Mouse (Mus musculus): ENCODE data around the gene Preb. TPM values are rescaled to one million over a fixed set of nuclear protein-coding genes. Genes with fewer than 3 reads are reported as not detected.

Preb gene
- polyA plus RNA-seq, 1 experiment from 2014 or later: 139 TPM

DNA sequence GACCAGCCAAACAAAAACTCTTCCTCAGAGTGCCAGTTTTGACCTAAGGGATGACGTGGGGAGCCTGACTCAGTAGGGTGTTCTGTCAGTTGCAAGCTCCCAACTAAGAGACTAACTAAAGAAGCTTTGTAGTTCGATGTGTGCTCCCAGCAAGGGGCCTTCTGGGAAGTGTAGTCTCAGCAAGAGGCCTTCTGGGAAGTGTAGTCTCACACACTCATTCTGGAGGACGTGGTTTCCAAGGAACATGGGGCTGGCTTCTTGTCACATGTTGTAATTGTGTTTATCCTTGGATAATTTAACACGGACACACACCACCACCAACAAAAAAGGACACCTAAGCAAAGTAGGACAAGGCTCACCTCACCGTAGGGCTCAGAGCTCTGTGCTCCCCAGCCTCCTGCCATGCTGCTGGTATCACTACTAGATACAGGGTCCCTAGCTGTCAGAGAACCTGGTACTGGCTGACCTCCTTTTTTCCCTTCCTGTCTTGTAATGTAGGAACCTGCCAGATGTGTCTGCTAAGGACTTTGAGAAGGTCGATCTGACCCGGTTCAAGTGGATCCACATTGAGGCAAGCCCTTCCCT, 32.1 kb downstream of the Preb start:
- Histone ChIP-seq H3K36me3 (no peaks in the 10 kb centered on the region), H3K27ac (no peak overlapping the region), H3K4me3 (0 out of 2 replicates have a peak overlapping the region, but pooled peaks have one; percentile 23), H3K9me3 (replicated peaks) (no peaks in the 10 kb centered on the region), H3K4me1 (peaks cover 1% of the 10 kb centered on the region), H3K27me3 (ENCODE audit: low read depth, poor library complexity, severe bottlenecking) (no peaks in the 10 kb centered on the region)
- 49% methylated on average over 7 of the region's 7 CpGs for WGBS
- DNase-seq (ENCODE audit: low spot score): no peak

DNA sequence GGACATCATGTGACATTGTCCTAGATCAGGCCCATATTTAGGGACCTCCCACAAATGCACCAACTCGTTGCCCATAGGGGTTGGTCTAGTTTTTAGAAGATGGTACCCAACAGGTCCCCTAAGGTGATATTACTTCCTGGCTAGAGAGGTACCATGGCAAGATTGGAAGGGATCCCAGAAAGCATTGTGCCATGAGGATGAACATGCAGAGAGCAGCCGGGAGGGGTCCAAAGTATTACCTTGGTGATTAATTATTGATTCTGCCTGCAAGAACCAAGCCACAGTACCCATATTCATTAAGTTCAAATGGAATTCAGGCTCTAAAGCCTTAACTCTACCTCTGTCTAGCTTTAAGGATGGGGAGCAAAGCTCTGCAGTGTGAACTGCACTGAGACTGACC, 34.1 kb downstream of the Preb start:
- Histone ChIP-seq H3K4me3 (no peak overlapping the region), H3K27me3 (ENCODE audit: low read depth, poor library complexity, severe bottlenecking) (no peaks in the 10 kb centered on the region), H3K27ac (no peak overlapping the region), H3K4me1 (peaks cover 21% of the 10 kb centered on the region), H3K36me3 (peaks cover 2% of the 10 kb centered on the region), H3K9me3 (replicated peaks) (no peaks in the 10 kb centered on the region)
- 88% methylated on average over 2 of the region's 2 CpGs for WGBS
- DNase-seq (ENCODE audit: low spot score): no peak

DNA sequence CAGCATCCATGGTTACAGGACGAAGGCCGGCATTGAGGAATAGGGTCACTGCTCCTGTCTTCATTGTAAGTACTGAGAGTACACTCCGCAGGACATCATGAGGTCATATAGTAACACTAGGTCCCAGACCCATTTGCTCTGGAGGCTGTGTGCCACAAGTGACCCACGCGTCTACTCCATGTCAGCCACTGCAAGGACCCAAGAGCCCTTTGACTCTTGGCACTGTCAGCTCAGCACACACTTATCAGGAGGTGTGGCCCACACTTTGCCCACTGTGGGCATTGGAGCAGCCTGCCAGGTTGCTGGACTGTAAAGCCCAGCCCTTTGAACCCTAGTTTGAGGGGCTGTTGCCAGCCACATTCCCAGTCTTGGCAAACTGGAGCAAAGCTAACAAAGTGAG, 34.9 kb downstream of the Preb start:
- Histone ChIP-seq H3K36me3 (peaks cover 10% of the 10 kb centered on the region), H3K4me1 (peaks cover 29% of the 10 kb centered on the region), H3K27me3 (ENCODE audit: low read depth, poor library complexity, severe bottlenecking) (no peaks in the 10 kb centered on the region), H3K4me3 (no peak overlapping the region), H3K9me3 (replicated peaks) (no peaks in the 10 kb centered on the region), H3K27ac (no peak overlapping the region)
- DNase-seq (ENCODE audit: low spot score): no peak
- 90% methylated on average over 5 of the region's 5 CpGs for WGBS

DNA sequence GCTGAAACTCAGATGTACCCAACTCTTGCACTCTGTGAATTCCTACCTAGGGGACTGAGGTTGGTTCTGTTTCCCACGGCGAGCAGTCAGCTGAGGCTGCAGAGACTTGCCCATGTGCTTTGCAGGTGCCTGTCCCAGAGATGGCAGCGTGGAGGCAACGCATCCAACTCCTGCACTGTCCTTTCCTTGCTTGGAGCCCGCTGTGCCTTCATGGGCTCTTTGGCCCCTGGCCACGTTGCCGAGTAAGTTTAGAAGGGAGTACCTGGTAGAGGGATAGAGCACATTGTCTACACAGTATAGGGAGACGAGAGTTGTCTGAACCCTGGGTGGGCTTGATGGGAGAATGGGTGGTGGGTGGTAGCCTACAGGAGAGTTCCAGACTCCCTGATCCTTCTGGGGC, 35.5 kb downstream of the Preb start:
- Histone ChIP-seq H3K9me3 (replicated peaks) (no peaks in the 10 kb centered on the region), H3K36me3 (peaks cover 16% of the 10 kb centered on the region), H3K4me3 (no peak overlapping the region), H3K27me3 (ENCODE audit: low read depth, poor library complexity, severe bottlenecking) (no peaks in the 10 kb centered on the region), H3K4me1 (peaks cover 33% of the 10 kb centered on the region), H3K27ac (no peak overlapping the region)
- 84% methylated on average over 8 of the region's 8 CpGs for WGBS
- DNase-seq (ENCODE audit: low spot score): no peak

DNA sequence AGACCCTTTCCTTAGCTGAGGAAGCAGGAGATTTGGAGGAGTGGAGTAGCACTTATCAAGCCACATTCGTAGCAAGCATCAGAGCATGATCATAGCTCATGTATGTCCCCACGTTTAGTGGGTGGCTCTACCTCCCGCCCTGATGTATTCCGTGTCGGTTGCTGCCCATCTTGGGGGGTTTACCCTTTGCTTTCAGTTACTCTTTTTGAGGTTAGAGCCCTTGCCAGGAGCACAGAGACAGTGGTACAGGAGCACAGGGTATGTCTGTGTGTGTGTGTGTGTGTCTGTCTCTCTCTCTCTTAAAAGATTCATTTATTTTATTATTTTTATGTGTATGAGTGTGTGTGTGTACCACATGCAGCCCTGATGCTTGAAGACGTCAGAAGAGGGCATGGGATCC, 37.0 kb downstream of the Preb start:
- WGBS: 88% methylated on average over 6 of the region's 6 CpGs

DNA sequence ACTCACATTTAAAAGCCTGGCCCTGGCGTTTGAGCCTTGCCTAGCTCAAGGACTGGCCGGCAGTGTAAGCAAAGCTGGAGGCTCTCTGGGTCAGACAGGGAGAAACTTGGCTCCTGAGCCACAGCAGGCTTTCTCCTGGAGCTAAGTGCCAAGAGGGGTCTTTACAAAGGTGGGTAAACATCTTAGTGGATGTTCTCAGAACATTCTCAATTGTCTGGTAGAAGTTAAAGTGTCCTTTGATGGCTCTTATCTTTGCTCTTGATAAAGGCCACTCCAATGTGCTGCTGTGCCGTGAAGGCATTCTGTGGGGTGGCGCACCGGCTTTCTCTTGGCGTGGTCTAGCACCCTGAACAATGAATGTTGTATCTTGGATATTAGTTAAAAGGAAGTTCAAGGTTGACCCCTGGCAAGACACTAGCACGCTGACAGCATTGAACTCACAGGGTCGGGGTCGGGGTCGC, 37.5 kb downstream of the Preb start:
- Histone ChIP-seq H3K36me3 (peaks cover 36% of the 10 kb centered on the region), H3K9me3 (replicated peaks) (no peaks in the 10 kb centered on the region), H3K4me1 (peaks cover 49% of the 10 kb centered on the region), H3K27ac (peak overlapping the region; percentile 83), H3K4me3 (peak overlapping the region; percentile 59), H3K27me3 (ENCODE audit: low read depth, poor library complexity, severe bottlenecking) (no peaks in the 10 kb centered on the region)
- DNase-seq (ENCODE audit: low spot score): no peak
- 76% methylated on average over 10 of the region's 10 CpGs for WGBS

More for the DNA sequence above, 37.0 kb downstream of the Preb start:
- no peak overlapping the region for H3K27ac ChIP-seq
- H3K4me1 ChIP-seq: peaks cover 44% of the 10 kb centered on the region
- H3K36me3 ChIP-seq: peaks cover 31% of the 10 kb centered on the region
- no peaks in the 10 kb centered on the region for H3K27me3 ChIP-seq (ENCODE audit: low read depth, poor library complexity, severe bottlenecking)
- H3K9me3 ChIP-seq (replicated peaks): no peaks in the 10 kb centered on the region
- DNase-seq (ENCODE audit: low spot score): no peak
- no peak overlapping the region for H3K4me3 ChIP-seq

DNA sequence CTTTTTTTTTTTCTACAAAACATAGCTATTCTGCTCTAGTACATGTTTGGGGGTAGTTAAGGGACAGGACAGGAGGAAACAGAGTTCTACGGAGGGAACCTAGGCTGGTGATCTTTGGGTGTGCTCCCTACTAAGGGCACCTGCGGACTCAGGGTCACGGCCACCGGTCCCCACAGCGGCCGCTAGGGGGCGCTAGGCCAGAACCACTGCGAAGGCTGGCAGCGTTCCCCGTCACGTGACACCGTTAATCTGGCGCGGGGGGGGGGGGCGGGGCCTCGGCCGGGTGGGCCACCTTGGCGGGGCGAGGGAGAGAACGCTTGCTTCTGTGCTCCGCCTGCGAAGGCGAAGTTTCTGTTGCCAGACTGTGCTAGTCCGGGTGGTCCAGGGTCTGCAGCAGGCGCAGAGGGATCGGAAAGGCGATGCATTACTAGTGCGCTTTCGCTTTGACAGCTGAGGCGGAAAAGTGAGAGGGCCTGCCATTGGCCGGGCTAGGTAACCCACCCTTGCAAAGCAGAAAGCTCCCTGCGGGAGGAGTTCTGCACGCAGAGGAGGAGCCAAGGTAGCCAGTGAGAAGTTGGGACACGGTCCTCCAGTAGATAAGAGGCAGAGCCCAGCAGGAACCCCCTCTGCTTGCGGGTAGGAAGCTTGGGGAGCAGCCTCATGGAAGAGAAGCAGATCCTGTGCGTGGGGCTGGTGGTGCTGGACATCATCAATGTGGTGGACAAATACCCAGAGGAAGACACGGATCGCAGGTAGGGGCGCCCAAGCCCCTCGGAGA, 38.7 kb downstream of the Preb start, which contains the start of gene Khk:
Gene Khk, plus strand, starts transcription at position 176 of the 778 bp plus-strand sequence.
- Histone ChIP-seq H3K4me3 (peak within 1 kb of the TSS; percentile 59), H3K4me1 (peaks cover 61% of the 10 kb centered on the region), H3K27ac (peak within 1 kb of the TSS; percentile 83), H3K36me3 (peaks cover 48% of the 10 kb centered on the region), H3K27me3 (ENCODE audit: low read depth, poor library complexity, severe bottlenecking) (no peaks in the 10 kb centered on the region), H3K9me3 (replicated peaks) (no peaks in the 10 kb centered on the region)
- DNase-seq (ENCODE audit: low spot score): peak; percentile 99
- WGBS: 1% methylated on average over 39 of the region's 40 CpGs

DNA sequence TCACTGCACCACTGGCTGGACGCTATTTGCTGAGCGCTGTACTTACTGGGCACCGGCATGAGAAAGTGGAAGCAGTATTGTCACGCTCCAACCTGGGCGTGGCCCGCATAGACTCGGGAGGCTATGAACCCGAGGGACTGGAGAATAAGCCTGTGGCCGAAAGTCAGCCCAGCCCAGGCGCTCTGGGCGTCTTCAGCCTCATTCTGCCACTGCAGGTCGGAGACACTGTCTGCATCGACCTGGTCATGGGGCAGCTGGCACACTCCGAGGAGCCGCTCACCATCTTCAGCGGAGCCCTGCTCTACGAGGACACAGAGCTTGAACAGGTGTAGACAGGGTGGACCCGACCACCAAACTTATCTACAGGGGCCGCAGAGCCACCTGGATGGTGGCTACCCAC, 39.5 kb downstream of the Preb start:
- no peaks in the 10 kb centered on the region for H3K9me3 ChIP-seq (replicated peaks)

DNA sequence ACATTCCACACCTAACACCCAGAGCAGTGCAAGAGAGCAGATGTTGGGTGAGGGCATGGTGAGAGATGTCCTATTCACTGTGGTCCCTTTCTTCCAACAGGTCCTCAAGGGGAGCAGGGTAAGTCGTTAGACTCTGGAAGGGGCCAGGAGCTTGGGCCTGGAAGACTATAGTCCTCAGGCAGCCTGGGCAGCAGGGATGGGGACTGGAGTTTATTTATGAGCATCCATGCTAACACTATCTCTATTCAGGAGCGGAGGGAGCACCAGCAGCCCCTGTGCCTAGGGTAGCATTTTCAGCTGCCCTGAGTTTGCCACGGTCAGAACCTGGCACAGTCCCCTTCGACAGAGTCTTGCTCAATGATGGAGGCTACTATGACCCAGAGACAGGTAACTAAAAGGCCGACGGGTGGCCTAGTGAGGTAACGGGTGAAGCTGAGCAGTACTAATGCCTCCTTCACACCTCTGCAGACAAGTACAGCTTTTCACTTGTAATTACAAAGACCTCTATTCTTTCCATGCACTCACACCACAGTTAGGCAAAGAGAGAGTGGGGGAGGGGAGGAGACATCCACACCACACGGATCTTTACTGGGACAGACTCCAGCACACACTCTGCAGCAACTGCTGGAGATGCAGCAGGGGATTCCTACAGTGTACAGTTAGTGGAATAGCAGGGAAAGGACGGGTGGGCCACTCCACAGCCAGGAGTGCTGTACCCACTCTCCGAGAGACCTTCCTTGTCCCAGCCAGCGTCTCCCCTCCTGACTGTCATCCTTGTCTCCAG, 40.1 kb downstream of the Preb start:
- Histone ChIP-seq H3K4me1 (peaks cover 75% of the 10 kb centered on the region), H3K4me3 (0 out of 2 replicates have a peak overlapping the region, but pooled peaks have one; percentile 59), H3K27ac (peak overlapping the region; percentile 36; the same call in 1 of the 2 replicates), H3K9me3 (replicated peaks) (no peaks in the 10 kb centered on the region), H3K27me3 (ENCODE audit: low read depth, poor library complexity, severe bottlenecking) (no peaks in the 10 kb centered on the region), H3K36me3 (peaks cover 57% of the 10 kb centered on the region)
- DNase-seq (ENCODE audit: low spot score): no peak
- 73% methylated on average over 11 of the region's 11 CpGs for WGBS

More for the DNA sequence above, 39.5 kb downstream of the Preb start:
- 67% methylated on average over 19 of the region's 19 CpGs for WGBS
- Histone ChIP-seq H3K4me3 (peak overlapping the region; percentile 59; the same call in 1 of the 2 replicates), H3K27me3 (ENCODE audit: low read depth, poor library complexity, severe bottlenecking) (no peaks in the 10 kb centered on the region), H3K27ac (peak overlapping the region; percentile 36; the same call in 1 of the 2 replicates), H3K36me3 (peaks cover 51% of the 10 kb centered on the region), H3K4me1 (peaks cover 69% of the 10 kb centered on the region)
- no peak for DNase-seq (ENCODE audit: low spot score)

DNA sequence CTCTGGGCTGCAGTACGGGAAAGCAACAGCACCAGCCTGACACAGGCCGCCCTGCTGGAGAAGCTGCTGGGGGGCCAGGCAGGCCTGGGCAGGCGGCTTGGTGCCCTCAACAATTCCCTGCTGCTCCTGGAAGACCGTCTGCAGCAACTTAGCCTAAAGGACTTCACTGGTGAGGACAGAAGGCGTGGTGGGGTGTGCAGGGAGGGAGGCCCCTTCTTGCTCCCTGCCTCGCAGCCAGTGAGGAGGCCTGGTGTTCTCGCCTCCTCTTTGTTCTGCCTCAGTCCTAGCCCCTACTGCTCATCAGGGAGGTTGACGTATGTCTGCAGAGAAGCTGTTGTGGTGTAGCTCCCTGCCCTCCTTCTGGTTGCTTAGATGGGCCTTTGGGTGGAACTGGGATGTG, 41.5 kb downstream of the Preb start:
- Histone ChIP-seq H3K27ac (no peak overlapping the region), H3K4me3 (no peak overlapping the region; the same call in 1 of the 2 replicates), H3K9me3 (replicated peaks) (no peaks in the 10 kb centered on the region), H3K4me1 (peaks cover 88% of the 10 kb centered on the region), H3K27me3 (ENCODE audit: low read depth, poor library complexity, severe bottlenecking) (no peaks in the 10 kb centered on the region), H3K36me3 (peaks cover 61% of the 10 kb centered on the region)
- 80% methylated on average over 8 of the region's 8 CpGs for WGBS
- no peak for DNase-seq (ENCODE audit: low spot score)

DNA sequence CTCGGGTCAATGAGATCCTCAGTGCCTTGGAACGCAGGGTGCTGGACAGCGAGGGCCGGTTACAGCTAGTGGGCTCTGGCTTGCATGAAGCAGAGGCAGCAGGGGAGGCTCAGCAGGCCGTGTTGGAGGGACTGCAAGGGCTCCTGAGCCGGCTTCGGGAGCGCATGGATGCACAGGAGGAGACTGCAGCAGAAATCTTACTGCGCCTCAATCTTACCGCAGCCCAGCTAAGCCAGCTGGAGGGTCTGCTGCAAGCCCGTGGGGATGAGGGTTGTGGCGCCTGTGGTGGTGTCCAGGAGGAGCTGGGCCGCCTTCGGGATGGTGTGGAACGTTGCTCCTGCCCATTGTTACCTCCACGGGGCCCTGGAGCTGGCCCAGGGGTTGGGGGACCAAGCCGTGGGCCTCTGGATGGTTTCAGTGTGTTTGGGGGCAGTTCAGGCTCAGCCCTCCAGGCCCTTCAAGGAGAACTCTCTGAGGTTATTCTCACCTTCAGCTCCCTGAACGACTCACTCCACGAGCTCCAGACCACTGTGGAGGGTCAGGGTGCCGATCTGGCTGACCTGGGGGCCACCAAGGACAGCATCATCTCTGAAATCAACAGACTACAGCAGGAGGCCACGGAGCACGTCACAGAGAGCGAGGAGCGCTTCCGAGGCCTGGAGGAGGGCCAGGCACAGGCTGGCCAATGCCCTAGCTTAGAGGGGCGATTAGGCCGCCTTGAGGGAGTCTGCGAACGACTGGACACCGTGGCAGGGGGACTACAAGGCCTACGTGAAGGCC, 42.1 kb downstream of the Preb start:
- no peak for DNase-seq (ENCODE audit: low spot score)
- Histone ChIP-seq H3K27me3 (ENCODE audit: low read depth, poor library complexity, severe bottlenecking) (no peaks in the 10 kb centered on the region), H3K4me1 (peaks cover 94% of the 10 kb centered on the region), H3K4me3 (no peak overlapping the region; the same call in 1 of the 2 replicates), H3K27ac (0 out of 2 replicates have a peak overlapping the region, but pooled peaks have one; percentile 19), H3K9me3 (replicated peaks) (no peaks in the 10 kb centered on the region), H3K36me3 (peaks cover 61% of the 10 kb centered on the region)
- WGBS: 89% methylated on average over 31 of the region's 31 CpGs

DNA sequence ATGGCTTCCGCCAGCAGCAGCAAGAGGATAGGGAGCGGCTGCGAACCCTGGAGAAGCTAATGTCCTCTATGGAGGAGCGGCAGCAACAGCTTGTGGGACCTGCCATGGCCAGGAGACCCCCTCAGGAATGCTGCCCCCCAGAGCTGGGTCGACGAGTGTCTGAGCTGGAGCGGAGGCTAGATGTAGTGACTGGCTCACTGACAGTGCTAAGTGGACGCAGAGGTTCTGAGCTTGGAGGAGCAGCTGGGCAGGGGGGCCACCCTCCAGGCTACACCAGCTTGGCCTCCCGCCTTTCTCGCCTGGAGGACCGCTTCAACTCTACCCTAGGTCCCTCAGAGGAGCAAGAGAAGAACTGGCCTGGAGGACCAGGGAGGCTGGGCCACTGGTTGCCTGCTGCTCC, 42.8 kb downstream of the Preb start:
- DNase-seq (ENCODE audit: low spot score): no peak
- peaks cover 61% of the 10 kb centered on the region for H3K36me3 ChIP-seq
- peaks cover 94% of the 10 kb centered on the region for H3K4me1 ChIP-seq
- no peaks in the 10 kb centered on the region for H3K27me3 ChIP-seq (ENCODE audit: low read depth, poor library complexity, severe bottlenecking)
- WGBS: 93% methylated on average over 11 of the region's 11 CpGs
- H3K27ac ChIP-seq: 0 out of 2 replicates have a peak overlapping the region, but pooled peaks have one; percentile 19
- no peaks in the 10 kb centered on the region for H3K9me3 ChIP-seq (replicated peaks)
- 0 out of 2 replicates have a peak overlapping the region, but pooled peaks have one; percentile 5 for H3K4me3 ChIP-seq
